Mouse (Mus musculus): Measurements from ENCODE around the gene Gm3696.
"Not testable (repeated sequence)": the region's sequence is repeated elsewhere in the genome, so short reads cannot be mapped to it uniquely, and the experiment has no call there.

Gm3696 gene

DNA sequence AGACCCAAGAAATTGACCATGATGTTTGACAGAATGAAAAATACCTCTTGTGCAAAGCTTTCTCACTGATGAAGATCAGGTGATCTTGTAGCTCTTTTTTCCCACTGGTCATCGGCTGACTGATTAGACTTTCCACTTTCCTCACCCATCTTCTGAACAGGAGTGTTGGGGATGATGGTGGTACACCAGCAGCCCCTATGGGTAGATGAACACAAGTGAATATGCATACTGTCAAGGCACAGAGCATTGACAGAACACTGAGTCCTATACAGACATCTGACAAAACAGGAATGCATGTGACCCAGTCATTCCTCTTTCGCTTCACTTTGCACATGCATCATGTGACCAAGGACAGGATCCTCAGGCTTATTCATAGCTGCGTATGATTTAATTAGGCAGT, at the start of gene Gm3696:
Gm3696 (minus strand) TSS at position 101 of the 400 bp plus-strand sequence.
- CTCF ChIA-PET: not testable (repeated sequence)

DNA sequence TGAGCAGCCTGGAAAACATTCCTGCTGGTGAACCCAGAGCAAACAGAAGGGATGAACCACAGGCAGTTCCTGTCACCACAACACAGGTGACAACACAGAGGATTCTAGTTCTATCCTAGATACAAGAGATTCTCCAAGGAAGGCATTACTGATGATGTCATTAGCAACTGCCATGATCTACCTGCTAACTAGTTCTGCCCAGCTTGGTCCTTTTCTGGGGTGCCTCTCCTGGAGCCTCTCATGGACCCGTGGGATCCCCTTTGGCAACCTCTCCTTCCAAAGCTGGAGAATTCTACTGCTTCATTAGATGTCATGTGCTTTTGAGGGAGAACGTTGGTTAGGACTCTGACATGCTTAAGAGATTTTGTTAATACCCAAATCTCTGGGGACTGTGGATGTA, 24.9 kb upstream of the Gm3696 start, which contains the start of gene Gm6676:
Gm6676 (minus strand) TSS at position 101 of the 400 bp plus-strand sequence.
- CTCF ChIA-PET: not testable (repeated sequence)

DNA sequence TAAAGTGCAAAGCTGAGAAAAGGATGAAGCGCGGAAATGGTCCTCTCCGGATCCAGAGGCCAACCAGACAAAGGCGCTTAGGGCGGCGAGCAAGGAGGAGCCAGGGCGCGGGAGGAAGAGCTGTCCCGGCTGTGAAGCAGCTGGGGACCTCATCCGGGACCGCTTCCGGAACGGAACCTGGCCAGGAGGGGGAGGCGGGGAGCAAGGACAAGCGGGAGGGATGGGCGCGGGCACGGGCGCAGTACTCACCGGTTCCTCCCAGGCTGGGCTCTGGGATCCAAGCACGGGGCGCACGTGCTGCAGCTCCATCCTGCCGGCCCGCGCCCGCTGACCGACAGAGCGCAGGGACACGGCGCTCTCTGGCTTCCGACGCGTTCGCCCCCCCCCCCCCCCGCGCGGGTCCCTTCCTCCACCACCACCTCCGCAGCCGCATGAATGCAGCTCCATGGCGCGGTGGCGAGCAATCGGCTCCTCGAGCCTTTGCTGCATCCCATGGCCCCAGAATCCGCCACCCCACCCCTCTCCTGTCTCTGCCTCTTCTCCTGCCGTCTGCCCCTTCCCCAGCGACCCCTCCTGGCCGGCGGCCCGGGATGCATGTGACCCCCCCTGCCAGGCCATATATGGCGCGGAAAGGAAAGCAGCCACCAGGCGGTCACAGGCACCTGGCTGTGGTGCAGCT, 4.8 kb upstream of the Gm3696 start:
- CTCF ChIA-PET: not testable (repeated sequence)

DNA sequence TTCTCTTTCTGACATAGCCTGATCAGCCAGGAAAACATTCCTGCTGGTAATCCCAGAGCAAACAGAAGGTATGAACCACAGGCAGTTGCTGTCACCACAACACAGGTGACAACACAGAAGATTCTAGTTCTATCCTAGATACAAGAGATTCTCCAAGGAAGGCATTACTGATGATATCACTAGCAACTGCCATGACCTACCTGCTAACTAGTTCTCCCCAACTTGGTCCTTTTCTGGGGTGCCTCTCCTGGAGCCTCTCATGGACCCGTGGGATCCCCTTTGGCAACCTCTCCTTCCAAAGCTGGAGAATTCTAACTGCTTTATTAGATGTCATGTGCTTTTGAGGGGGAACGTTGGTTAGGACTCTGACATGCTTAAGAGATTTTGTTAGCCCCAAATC, 55.6 kb downstream of the Gm3696 start, which contains the start of gene Gm3685:
Gm3685 (minus strand) TSS at position 101 of the 400 bp plus-strand sequence.
- CTCF ChIA-PET: not testable (repeated sequence)
